Mouse (Mus musculus): ENCODE measurements at regions not wholly inside any gene's neighbourhood (a gene's known extent, or its start where the extent isn't known, plus 50 kb on each side); places are given as distances from the start of the nearest gene placed in this dataset.

- no peak overlapping the region for H3K9ac ChIP-seq (replicated peaks; ENCODE audit: low read depth, low read length)
- H3K4me2 ChIP-seq (ENCODE audit: low read length) = no peak overlapping the region
- ATAC-seq = no peak
- no peaks in the 10 kb centered on the region for H3K27me3 ChIP-seq (replicated peaks; ENCODE audit: control insufficient read depth, insufficient read depth, low read length)
- no peaks in the 10 kb centered on the region for H3K36me3 ChIP-seq (ENCODE audit: control insufficient read depth, insufficient read depth)
- 68% methylated on average over 1 of the region's 1 CpGs for WGBS
- H3K27ac ChIP-seq (ENCODE audit: low read length) = no peak overlapping the region
- H3K4me3 ChIP-seq (replicated peaks; ENCODE audit: low read length) = no peak overlapping the region
- H3K4me1 ChIP-seq (replicated peaks; ENCODE audit: control insufficient read depth, insufficient read depth, low read length) = no peaks in the 10 kb centered on the region
- H3K9me3 ChIP-seq (ENCODE audit: control insufficient read depth, low read length) = no peaks in the 10 kb centered on the region
These were observed 309.9 kb upstream of the Megf9 start for GRCm38 (mm10) chr4:70844742-70845141.

- Histone ChIP-seq H3K4me3 (replicated peaks; ENCODE audit: low read length) (no peak overlapping the region), H3K27ac (ENCODE audit: low read length) (no peak overlapping the region), H3K9me3 (ENCODE audit: control insufficient read depth, low read length) (no peaks in the 10 kb centered on the region), H3K4me2 (ENCODE audit: low read length) (no peak overlapping the region), H3K27me3 (replicated peaks; ENCODE audit: control insufficient read depth, insufficient read depth, low read length) (peaks cover 12% of the 10 kb centered on the region; the same call in 1 of the 2 replicates), H3K9ac (replicated peaks; ENCODE audit: low read depth, low read length) (no peak overlapping the region), H3K4me1 (replicated peaks; ENCODE audit: control insufficient read depth, insufficient read depth, low read length) (no peaks in the 10 kb centered on the region; the same call in 1 of the 2 replicates), H3K36me3 (ENCODE audit: control insufficient read depth, insufficient read depth) (no peaks in the 10 kb centered on the region)
- ATAC-seq = peak; percentile 94
- 14% methylated on average over 2 of the region's 2 CpGs for WGBS
These were observed 276.1 kb upstream of the Megf9 start for GRCm38 (mm10) chr4:70810956-70811316.

- no peaks in the 10 kb centered on the region for H3K9me3 ChIP-seq (ENCODE audit: control insufficient read depth, low read length)
These were observed 275.6 kb upstream of the Megf9 start for GRCm38 (mm10) chr4:70810311-70810955.

GRCm38 (mm10) chr4:70804925-70805342 lies 270.1 kb upstream of the Megf9 start:
- H3K4me1 ChIP-seq (replicated peaks; ENCODE audit: control insufficient read depth, insufficient read depth, low read length) = no peaks in the 10 kb centered on the region
- 47% methylated on average over 3 of the region's 3 CpGs for WGBS
- no peak overlapping the region for H3K4me3 ChIP-seq (replicated peaks; ENCODE audit: low read length)
- no peak overlapping the region for H3K9ac ChIP-seq (replicated peaks; ENCODE audit: low read depth, low read length)
- ATAC-seq = peak; percentile 87
- H3K27me3 ChIP-seq (replicated peaks; ENCODE audit: control insufficient read depth, insufficient read depth, low read length) = peaks cover 4% of the 10 kb centered on the region; the same call in 1 of the 2 replicates
- H3K36me3 ChIP-seq (ENCODE audit: control insufficient read depth, insufficient read depth) = no peaks in the 10 kb centered on the region
- no peak overlapping the region for H3K27ac ChIP-seq (ENCODE audit: low read length)
- no peaks in the 10 kb centered on the region for H3K9me3 ChIP-seq (ENCODE audit: control insufficient read depth, low read length)
- H3K4me2 ChIP-seq (ENCODE audit: low read length) = no peak overlapping the region

More at GRCm38 (mm10) chr4:70810311-70810955, 275.6 kb upstream of the Megf9 start:
- Histone ChIP-seq H3K9ac (replicated peaks; ENCODE audit: low read depth, low read length) (no peak overlapping the region), H3K4me3 (replicated peaks; ENCODE audit: low read length) (no peak overlapping the region), H3K27ac (ENCODE audit: low read length) (no peak overlapping the region), H3K4me1 (replicated peaks; ENCODE audit: control insufficient read depth, insufficient read depth, low read length) (no peaks in the 10 kb centered on the region; the same call in 1 of the 2 replicates), H3K27me3 (replicated peaks; ENCODE audit: control insufficient read depth, insufficient read depth, low read length) (peaks cover 12% of the 10 kb centered on the region; the same call in 1 of the 2 replicates), H3K36me3 (ENCODE audit: control insufficient read depth, insufficient read depth) (no peaks in the 10 kb centered on the region), H3K4me2 (ENCODE audit: low read length) (no peak overlapping the region)
- ATAC-seq = peak; percentile 88

GRCm38 (mm10) chr4:70798483-70798882 lies 263.7 kb upstream of the Megf9 start:
- WGBS = 80% methylated on average over 1 of the region's 1 CpGs
- H3K9ac ChIP-seq (replicated peaks; ENCODE audit: low read depth, low read length) = no peak overlapping the region
- H3K4me2 ChIP-seq (ENCODE audit: low read length) = no peak overlapping the region
- no peaks in the 10 kb centered on the region for H3K4me1 ChIP-seq (replicated peaks; ENCODE audit: control insufficient read depth, insufficient read depth, low read length)
- H3K27me3 ChIP-seq (replicated peaks; ENCODE audit: control insufficient read depth, insufficient read depth, low read length) = peaks cover 2% of the 10 kb centered on the region; the same call in 1 of the 2 replicates
- H3K27ac ChIP-seq (ENCODE audit: low read length) = no peak overlapping the region
- H3K4me3 ChIP-seq (replicated peaks; ENCODE audit: low read length) = no peak overlapping the region
- H3K9me3 ChIP-seq (ENCODE audit: control insufficient read depth, low read length) = no peaks in the 10 kb centered on the region
- no peaks in the 10 kb centered on the region for H3K36me3 ChIP-seq (ENCODE audit: control insufficient read depth, insufficient read depth)
- ATAC-seq = no peak

- Histone ChIP-seq H3K4me2 (ENCODE audit: low read length) (no peak overlapping the region), H3K27me3 (replicated peaks; ENCODE audit: control insufficient read depth, insufficient read depth, low read length) (peaks cover 2% of the 10 kb centered on the region; the same call in 1 of the 2 replicates), H3K36me3 (ENCODE audit: control insufficient read depth, insufficient read depth) (no peaks in the 10 kb centered on the region), H3K9me3 (ENCODE audit: control insufficient read depth, low read length) (no peaks in the 10 kb centered on the region), H3K4me3 (replicated peaks; ENCODE audit: low read length) (no peak overlapping the region), H3K27ac (ENCODE audit: low read length) (no peak overlapping the region), H3K9ac (replicated peaks; ENCODE audit: low read depth, low read length) (no peak overlapping the region), H3K4me1 (replicated peaks; ENCODE audit: control insufficient read depth, insufficient read depth, low read length) (no peaks in the 10 kb centered on the region)
- ATAC-seq = no peak
- 89% methylated on average over 3 of the region's 3 CpGs for WGBS
These were observed 263.1 kb upstream of the Megf9 start for GRCm38 (mm10) chr4:70797935-70798334.

GRCm38 (mm10) chr4:70783487-70783886 lies 248.7 kb upstream of the Megf9 start:
- no peak overlapping the region for H3K9ac ChIP-seq (replicated peaks; ENCODE audit: low read depth, low read length)
- WGBS = 55% methylated on average over 2 of the region's 2 CpGs
- H3K36me3 ChIP-seq (ENCODE audit: control insufficient read depth, insufficient read depth) = no peaks in the 10 kb centered on the region
- no peak overlapping the region for H3K4me3 ChIP-seq (replicated peaks; ENCODE audit: low read length)
- H3K9me3 ChIP-seq (ENCODE audit: control insufficient read depth, low read length) = no peaks in the 10 kb centered on the region
- no peak overlapping the region for H3K27ac ChIP-seq (ENCODE audit: low read length)
- no peaks in the 10 kb centered on the region for H3K27me3 ChIP-seq (replicated peaks; ENCODE audit: control insufficient read depth, insufficient read depth, low read length)
- no peak overlapping the region for H3K4me2 ChIP-seq (ENCODE audit: low read length)
- H3K4me1 ChIP-seq (replicated peaks; ENCODE audit: control insufficient read depth, insufficient read depth, low read length) = no peaks in the 10 kb centered on the region
- ATAC-seq = no peak

- H3K27ac ChIP-seq (ENCODE audit: low read length) = no peak overlapping the region
- ATAC-seq = no peak
- no peak overlapping the region for H3K4me2 ChIP-seq (ENCODE audit: low read length)
- H3K4me3 ChIP-seq (replicated peaks; ENCODE audit: low read length) = no peak overlapping the region
- H3K4me1 ChIP-seq (replicated peaks; ENCODE audit: control insufficient read depth, insufficient read depth, low read length) = no peaks in the 10 kb centered on the region
- H3K9ac ChIP-seq (replicated peaks; ENCODE audit: low read depth, low read length) = no peak overlapping the region
- no peaks in the 10 kb centered on the region for H3K9me3 ChIP-seq (ENCODE audit: control insufficient read depth, low read length)
- no peaks in the 10 kb centered on the region for H3K36me3 ChIP-seq (ENCODE audit: control insufficient read depth, insufficient read depth)
- 80% methylated on average over 2 of the region's 2 CpGs for WGBS
- no peaks in the 10 kb centered on the region for H3K27me3 ChIP-seq (replicated peaks; ENCODE audit: control insufficient read depth, insufficient read depth, low read length)
These were observed 246.8 kb upstream of the Megf9 start for GRCm38 (mm10) chr4:70781591-70781990.

GRCm38 (mm10) chr4:70776273-70776672 lies 241.5 kb upstream of the Megf9 start:
- H3K36me3 ChIP-seq (ENCODE audit: control insufficient read depth, insufficient read depth) = no peaks in the 10 kb centered on the region
- ATAC-seq = no peak
- H3K9ac ChIP-seq (replicated peaks; ENCODE audit: low read depth, low read length) = no peak overlapping the region
- no peak overlapping the region for H3K27ac ChIP-seq (ENCODE audit: low read length)
- H3K4me2 ChIP-seq (ENCODE audit: low read length) = no peak overlapping the region
- WGBS = 83% methylated on average over 1 of the region's 1 CpGs
- no peaks in the 10 kb centered on the region for H3K9me3 ChIP-seq (ENCODE audit: control insufficient read depth, low read length)
- H3K4me1 ChIP-seq (replicated peaks; ENCODE audit: control insufficient read depth, insufficient read depth, low read length) = no peaks in the 10 kb centered on the region
- no peaks in the 10 kb centered on the region for H3K27me3 ChIP-seq (replicated peaks; ENCODE audit: control insufficient read depth, insufficient read depth, low read length)
- H3K4me3 ChIP-seq (replicated peaks; ENCODE audit: low read length) = no peak overlapping the region

GRCm38 (mm10) chr4:70743425-70743824 lies 208.6 kb upstream of the Megf9 start:
- Histone ChIP-seq H3K9me3 (ENCODE audit: control insufficient read depth, low read length) (peaks cover 3% of the 10 kb centered on the region; the same call in 1 of the 2 replicates), H3K4me2 (ENCODE audit: low read length) (no peak overlapping the region), H3K4me3 (replicated peaks; ENCODE audit: low read length) (no peak overlapping the region), H3K27ac (ENCODE audit: low read length) (no peak overlapping the region), H3K4me1 (replicated peaks; ENCODE audit: control insufficient read depth, insufficient read depth, low read length) (peaks cover 6% of the 10 kb centered on the region; the same call in 1 of the 2 replicates), H3K27me3 (replicated peaks; ENCODE audit: control insufficient read depth, insufficient read depth, low read length) (no peaks in the 10 kb centered on the region), H3K36me3 (ENCODE audit: control insufficient read depth, insufficient read depth) (no peaks in the 10 kb centered on the region), H3K9ac (replicated peaks; ENCODE audit: low read depth, low read length) (no peak overlapping the region)
- peak; percentile 94 for ATAC-seq
- WGBS = 52% methylated on average over 1 of the region's 1 CpGs

Measured in forebrain, embryonic 16.5 days (tissue).